Mouse (Mus musculus): ENCODE results near the gene Acss2. TPM values are rescaled to one million over a fixed set of nuclear protein-coding genes. Genes with fewer than 3 reads are reported as not detected.

Acss2 gene
- polyA plus RNA-seq, 1 experiment from 2014 or later = 30.6 TPM

- H3K4me3 ChIP-seq (ENCODE audit: low read depth, low read length) = no peak overlapping the region
- WGBS = 75% methylated on average over 1 of the region's 1 CpGs
- no peaks in the 10 kb centered on the region for H3K4me1 ChIP-seq (ENCODE audit: control insufficient read depth, insufficient read depth, low read length)
- H3K4me2 ChIP-seq (ENCODE audit: low read depth, low read length) = no peak overlapping the region
- peaks cover 12% of the 10 kb centered on the region; the same call in 1 of the 2 replicates for H3K36me3 ChIP-seq (ENCODE audit: control insufficient read depth, insufficient read depth, low read length)
- H3K27me3 ChIP-seq (ENCODE audit: control insufficient read depth, insufficient read depth, low read length) = no peaks in the 10 kb centered on the region
- ATAC-seq (ENCODE audit: low read depth) = no peak
- no peaks in the 10 kb centered on the region for H3K9me3 ChIP-seq (ENCODE audit: control insufficient read depth, low read length)
- H3K9ac ChIP-seq (replicated peaks; ENCODE audit: low read depth, low read length) = no peak overlapping the region
- H3K27ac ChIP-seq (ENCODE audit: low read depth, low read length) = no peak overlapping the region
Measured at GRCm38 (mm10) chr2:155562209-155562608, 44.5 kb downstream of the Acss2 start.

GRCm38 (mm10) chr2:155562934-155563333, 45.2 kb downstream of the Acss2 start:
- Histone ChIP-seq H3K27ac (ENCODE audit: low read depth, low read length) (no peak overlapping the region), H3K9me3 (ENCODE audit: control insufficient read depth, low read length) (no peaks in the 10 kb centered on the region), H3K4me2 (ENCODE audit: low read depth, low read length) (no peak overlapping the region), H3K36me3 (ENCODE audit: control insufficient read depth, insufficient read depth, low read length) (peaks cover 12% of the 10 kb centered on the region; the same call in 1 of the 2 replicates), H3K9ac (replicated peaks; ENCODE audit: low read depth, low read length) (no peak overlapping the region), H3K27me3 (ENCODE audit: control insufficient read depth, insufficient read depth, low read length) (no peaks in the 10 kb centered on the region), H3K4me3 (ENCODE audit: low read depth, low read length) (no peak overlapping the region), H3K4me1 (ENCODE audit: control insufficient read depth, insufficient read depth, low read length) (no peaks in the 10 kb centered on the region)
- ATAC-seq (ENCODE audit: low read depth) = no peak
- WGBS = 79% methylated on average over 4 of the region's 4 CpGs

- H3K36me3 ChIP-seq (ENCODE audit: control insufficient read depth, insufficient read depth, low read length) = no peaks in the 10 kb centered on the region
- H3K4me3 ChIP-seq (ENCODE audit: low read depth, low read length) = no peak overlapping the region
- H3K9ac ChIP-seq (replicated peaks; ENCODE audit: low read depth, low read length) = no peak overlapping the region
- no peaks in the 10 kb centered on the region for H3K27me3 ChIP-seq (ENCODE audit: control insufficient read depth, insufficient read depth, low read length)
- H3K4me2 ChIP-seq (ENCODE audit: low read depth, low read length) = no peak overlapping the region
- H3K9me3 ChIP-seq (ENCODE audit: control insufficient read depth, low read length) = no peaks in the 10 kb centered on the region
- 93% methylated on average over 5 of the region's 5 CpGs for WGBS
- no peaks in the 10 kb centered on the region for H3K4me1 ChIP-seq (ENCODE audit: control insufficient read depth, insufficient read depth, low read length)
- H3K27ac ChIP-seq (ENCODE audit: low read depth, low read length) = no peak overlapping the region
- ATAC-seq (ENCODE audit: low read depth) = no peak
Measured at GRCm38 (mm10) chr2:155567751-155568150, 50.0 kb downstream of the Acss2 start.

- no peak overlapping the region for H3K27ac ChIP-seq (ENCODE audit: low read depth, low read length)
- H3K9me3 ChIP-seq (ENCODE audit: control insufficient read depth, low read length) = no peaks in the 10 kb centered on the region
- H3K4me2 ChIP-seq (ENCODE audit: low read depth, low read length) = no peak overlapping the region
- no peaks in the 10 kb centered on the region for H3K36me3 ChIP-seq (ENCODE audit: control insufficient read depth, insufficient read depth, low read length)
- H3K9ac ChIP-seq (replicated peaks; ENCODE audit: low read depth, low read length) = no peak overlapping the region
- H3K4me3 ChIP-seq (ENCODE audit: low read depth, low read length) = no peak overlapping the region
- 12% methylated on average over 3 of the region's 3 CpGs for WGBS
- no peak for ATAC-seq (ENCODE audit: low read depth)
- H3K4me1 ChIP-seq (ENCODE audit: control insufficient read depth, insufficient read depth, low read length) = no peaks in the 10 kb centered on the region
- no peaks in the 10 kb centered on the region for H3K27me3 ChIP-seq (ENCODE audit: control insufficient read depth, insufficient read depth, low read length)
Measured at GRCm38 (mm10) chr2:155569223-155569807, 51.6 kb downstream of the Acss2 start.

- H3K27me3 ChIP-seq (ENCODE audit: control insufficient read depth, insufficient read depth, low read length) = no peaks in the 10 kb centered on the region
- H3K4me3 ChIP-seq (ENCODE audit: low read depth, low read length) = no peak overlapping the region
- no peaks in the 10 kb centered on the region for H3K36me3 ChIP-seq (ENCODE audit: control insufficient read depth, insufficient read depth, low read length)
- H3K9me3 ChIP-seq (ENCODE audit: control insufficient read depth, low read length) = no peaks in the 10 kb centered on the region
- no peaks in the 10 kb centered on the region for H3K4me1 ChIP-seq (ENCODE audit: control insufficient read depth, insufficient read depth, low read length)
- H3K27ac ChIP-seq (ENCODE audit: low read depth, low read length) = no peak overlapping the region
- WGBS = 93% methylated on average over 9 of the region's 9 CpGs
- no peak for ATAC-seq (ENCODE audit: low read depth)
- no peak overlapping the region for H3K4me2 ChIP-seq (ENCODE audit: low read depth, low read length)
- no peak overlapping the region for H3K9ac ChIP-seq (replicated peaks; ENCODE audit: low read depth, low read length)
Measured at GRCm38 (mm10) chr2:155573001-155573400, 55.3 kb downstream of the Acss2 start.

GRCm38 (mm10) chr2:155573996-155574395, 56.2 kb downstream of the Acss2 start:
- no peaks in the 10 kb centered on the region for H3K9me3 ChIP-seq (ENCODE audit: control insufficient read depth, low read length)
- H3K4me3 ChIP-seq (ENCODE audit: low read depth, low read length) = no peak overlapping the region
- no peaks in the 10 kb centered on the region for H3K36me3 ChIP-seq (ENCODE audit: control insufficient read depth, insufficient read depth, low read length)
- 89% methylated on average over 7 of the region's 7 CpGs for WGBS
- H3K9ac ChIP-seq (replicated peaks; ENCODE audit: low read depth, low read length) = no peak overlapping the region
- no peaks in the 10 kb centered on the region for H3K4me1 ChIP-seq (ENCODE audit: control insufficient read depth, insufficient read depth, low read length)
- no peak overlapping the region for H3K4me2 ChIP-seq (ENCODE audit: low read depth, low read length)
- H3K27me3 ChIP-seq (ENCODE audit: control insufficient read depth, insufficient read depth, low read length) = no peaks in the 10 kb centered on the region
- H3K27ac ChIP-seq (ENCODE audit: low read depth, low read length) = no peak overlapping the region
- ATAC-seq (ENCODE audit: low read depth) = no peak

GRCm38 (mm10) chr2:155574700-155575099, 57.0 kb downstream of the Acss2 start:
- H3K9me3 ChIP-seq (ENCODE audit: control insufficient read depth, low read length) = no peaks in the 10 kb centered on the region
- no peak overlapping the region for H3K9ac ChIP-seq (replicated peaks; ENCODE audit: low read depth, low read length)
- no peak overlapping the region for H3K4me2 ChIP-seq (ENCODE audit: low read depth, low read length)
- no peaks in the 10 kb centered on the region for H3K36me3 ChIP-seq (ENCODE audit: control insufficient read depth, insufficient read depth, low read length)
- no peak overlapping the region for H3K4me3 ChIP-seq (ENCODE audit: low read depth, low read length)
- no peaks in the 10 kb centered on the region for H3K27me3 ChIP-seq (ENCODE audit: control insufficient read depth, insufficient read depth, low read length)
- H3K27ac ChIP-seq (ENCODE audit: low read depth, low read length) = no peak overlapping the region
- H3K4me1 ChIP-seq (ENCODE audit: control insufficient read depth, insufficient read depth, low read length) = no peaks in the 10 kb centered on the region
- no peak for ATAC-seq (ENCODE audit: low read depth)
- WGBS = 87% methylated on average over 4 of the region's 4 CpGs

- no peak overlapping the region for H3K27ac ChIP-seq (ENCODE audit: low read depth, low read length)
- H3K4me2 ChIP-seq (ENCODE audit: low read depth, low read length) = no peak overlapping the region
- no peak for ATAC-seq (ENCODE audit: low read depth)
- H3K27me3 ChIP-seq (ENCODE audit: control insufficient read depth, insufficient read depth, low read length) = no peaks in the 10 kb centered on the region
- 76% methylated on average over 9 of the region's 9 CpGs for WGBS
- no peaks in the 10 kb centered on the region for H3K9me3 ChIP-seq (ENCODE audit: control insufficient read depth, low read length)
- H3K9ac ChIP-seq (replicated peaks; ENCODE audit: low read depth, low read length) = no peak overlapping the region
- H3K36me3 ChIP-seq (ENCODE audit: control insufficient read depth, insufficient read depth, low read length) = no peaks in the 10 kb centered on the region; the same call in 1 of the 2 replicates
- H3K4me3 ChIP-seq (ENCODE audit: low read depth, low read length) = no peak overlapping the region
- no peaks in the 10 kb centered on the region for H3K4me1 ChIP-seq (ENCODE audit: control insufficient read depth, insufficient read depth, low read length)
Measured at GRCm38 (mm10) chr2:155576656-155577055, 58.9 kb downstream of the Acss2 start.

GRCm38 (mm10) chr2:155580331-155580730, 62.6 kb downstream of the Acss2 start:
- no peak overlapping the region for H3K4me2 ChIP-seq (ENCODE audit: low read depth, low read length)
- ATAC-seq (ENCODE audit: low read depth) = no peak
- no peaks in the 10 kb centered on the region; the same call in 1 of the 2 replicates for H3K36me3 ChIP-seq (ENCODE audit: control insufficient read depth, insufficient read depth, low read length)
- no peak overlapping the region for H3K4me3 ChIP-seq (ENCODE audit: low read depth, low read length)
- no peaks in the 10 kb centered on the region for H3K4me1 ChIP-seq (ENCODE audit: control insufficient read depth, insufficient read depth, low read length)
- no peak overlapping the region for H3K27ac ChIP-seq (ENCODE audit: low read depth, low read length)
- no peaks in the 10 kb centered on the region for H3K27me3 ChIP-seq (ENCODE audit: control insufficient read depth, insufficient read depth, low read length)
- no peak overlapping the region for H3K9ac ChIP-seq (replicated peaks; ENCODE audit: low read depth, low read length)
- no peaks in the 10 kb centered on the region for H3K9me3 ChIP-seq (ENCODE audit: control insufficient read depth, low read length)
- WGBS = 88% methylated on average over 3 of the region's 3 CpGs

Measured in neural tube, embryonic 14.5 days (tissue).